Mouse (Mus musculus): ENCODE results near the gene Ppp1r27. TPM values are rescaled to one million over a fixed set of nuclear protein-coding genes. Genes with fewer than 3 reads are reported as not detected.

The Ppp1r27 gene
- polyA plus RNA-seq, 1 experiment from 2014 or later = 9.6 TPM

GRCm38 (mm10) chr11:120577211-120578023, 26.5 kb upstream of the Ppp1r27 start:
- 0 out of 2 replicates have a peak overlapping the region, but pooled peaks have one; percentile 36 for H3K9ac ChIP-seq (ENCODE audit: low read depth, low read length)
- no peak overlapping the region for H3K27ac ChIP-seq (replicated peaks; ENCODE audit: low read depth, low read length)

GRCm38 (mm10) chr11:120576365-120576981, 25.5 kb upstream of the Ppp1r27 start:
- Histone ChIP-seq H3K36me3 (ENCODE audit: control insufficient read depth, insufficient read depth, low read length) (peaks cover 34% of the 10 kb centered on the region), H3K27me3 (replicated peaks; ENCODE audit: control insufficient read depth, insufficient read depth, low read length) (no peaks in the 10 kb centered on the region), H3K4me2 (ENCODE audit: low read depth, low read length) (no peak overlapping the region), H3K9me3 (ENCODE audit: control insufficient read depth, low read length) (no peaks in the 10 kb centered on the region), H3K4me3 (ENCODE audit: low read depth, low read length) (no peak overlapping the region), H3K9ac (ENCODE audit: low read depth, low read length) (no peak overlapping the region), H3K4me1 (ENCODE audit: control insufficient read depth, insufficient read depth, low read length) (peaks cover 19% of the 10 kb centered on the region), H3K27ac (replicated peaks; ENCODE audit: low read depth, low read length) (no peak overlapping the region)
- 86% methylated on average over 3 of the region's 3 CpGs for WGBS
- DNase-seq (ENCODE audit: low spot score) (no peak), ATAC-seq (ENCODE audit: low read depth) (no peak)

More at GRCm38 (mm10) chr11:120577211-120578023, 26.5 kb upstream of the Ppp1r27 start:
- DNase-seq (ENCODE audit: low spot score) (no peak), ATAC-seq (ENCODE audit: low read depth) (no peak)
- no peaks in the 10 kb centered on the region for H3K9me3 ChIP-seq (ENCODE audit: control insufficient read depth, low read length)
- H3K4me3 ChIP-seq (ENCODE audit: low read depth, low read length) = no peak overlapping the region
- WGBS = 81% methylated on average over 7 of the region's 7 CpGs
- peaks cover 16% of the 10 kb centered on the region for H3K4me1 ChIP-seq (ENCODE audit: control insufficient read depth, insufficient read depth, low read length)
- H3K4me2 ChIP-seq (ENCODE audit: low read depth, low read length) = no peak overlapping the region
- no peaks in the 10 kb centered on the region for H3K27me3 ChIP-seq (replicated peaks; ENCODE audit: control insufficient read depth, insufficient read depth, low read length)
- peaks cover 33% of the 10 kb centered on the region for H3K36me3 ChIP-seq (ENCODE audit: control insufficient read depth, insufficient read depth, low read length)

GRCm38 (mm10) chr11:120575940-120576339, 25.0 kb upstream of the Ppp1r27 start:
- Histone ChIP-seq H3K4me1 (ENCODE audit: control insufficient read depth, insufficient read depth, low read length) (peaks cover 25% of the 10 kb centered on the region), H3K9ac (ENCODE audit: low read depth, low read length) (no peak overlapping the region), H3K9me3 (ENCODE audit: control insufficient read depth, low read length) (no peaks in the 10 kb centered on the region), H3K36me3 (ENCODE audit: control insufficient read depth, insufficient read depth, low read length) (peaks cover 40% of the 10 kb centered on the region), H3K27ac (replicated peaks; ENCODE audit: low read depth, low read length) (no peak overlapping the region), H3K4me3 (ENCODE audit: low read depth, low read length) (no peak overlapping the region), H3K27me3 (replicated peaks; ENCODE audit: control insufficient read depth, insufficient read depth, low read length) (no peaks in the 10 kb centered on the region), H3K4me2 (ENCODE audit: low read depth, low read length) (no peak overlapping the region)
- ATAC-seq (ENCODE audit: low read depth) = no peak
- DNase-seq (ENCODE audit: low spot score) = no peak

GRCm38 (mm10) chr11:120575046-120575445, 24.1 kb upstream of the Ppp1r27 start:
- 77% methylated on average over 2 of the region's 2 CpGs for WGBS
- ATAC-seq (ENCODE audit: low read depth) (no peak), DNase-seq (ENCODE audit: low spot score) (no peak)
- Histone ChIP-seq H3K27me3 (replicated peaks; ENCODE audit: control insufficient read depth, insufficient read depth, low read length) (no peaks in the 10 kb centered on the region), H3K4me3 (ENCODE audit: low read depth, low read length) (no peak overlapping the region), H3K4me1 (ENCODE audit: control insufficient read depth, insufficient read depth, low read length) (peaks cover 20% of the 10 kb centered on the region), H3K9ac (ENCODE audit: low read depth, low read length) (0 out of 2 replicates have a peak overlapping the region, but pooled peaks have one; percentile 97), H3K27ac (replicated peaks; ENCODE audit: low read depth, low read length) (no peak overlapping the region), H3K36me3 (ENCODE audit: control insufficient read depth, insufficient read depth, low read length) (peaks cover 47% of the 10 kb centered on the region), H3K4me2 (ENCODE audit: low read depth, low read length) (no peak overlapping the region), H3K9me3 (ENCODE audit: control insufficient read depth, low read length) (no peaks in the 10 kb centered on the region)

GRCm38 (mm10) chr11:120574278-120574600, 23.3 kb upstream of the Ppp1r27 start:
- peak overlapping the region; percentile 96 for H3K27ac ChIP-seq (replicated peaks; ENCODE audit: low read depth, low read length)
- peak overlapping the region; percentile 97 for H3K9ac ChIP-seq (ENCODE audit: low read depth, low read length)
- no peaks in the 10 kb centered on the region for H3K9me3 ChIP-seq (ENCODE audit: control insufficient read depth, low read length)
- peak overlapping the region; percentile 92 for H3K4me2 ChIP-seq (ENCODE audit: low read depth, low read length)
- H3K36me3 ChIP-seq (ENCODE audit: control insufficient read depth, insufficient read depth, low read length) = peaks cover 46% of the 10 kb centered on the region
- 40% methylated on average over 5 of the region's 5 CpGs for WGBS
- ATAC-seq (ENCODE audit: low read depth) = no peak
- H3K27me3 ChIP-seq (replicated peaks; ENCODE audit: control insufficient read depth, insufficient read depth, low read length) = no peaks in the 10 kb centered on the region
- H3K4me1 ChIP-seq (ENCODE audit: control insufficient read depth, insufficient read depth, low read length) = peaks cover 17% of the 10 kb centered on the region
- H3K4me3 ChIP-seq (ENCODE audit: low read depth, low read length) = peak overlapping the region; percentile 83
- no peak for DNase-seq (ENCODE audit: low spot score)

- Histone ChIP-seq H3K9me3 (ENCODE audit: control insufficient read depth, low read length) (no peaks in the 10 kb centered on the region), H3K27ac (replicated peaks; ENCODE audit: low read depth, low read length) (peak overlapping the region; percentile 96), H3K36me3 (ENCODE audit: control insufficient read depth, insufficient read depth, low read length) (peaks cover 46% of the 10 kb centered on the region), H3K9ac (ENCODE audit: low read depth, low read length) (peak overlapping the region; percentile 97), H3K4me1 (ENCODE audit: control insufficient read depth, insufficient read depth, low read length) (peaks cover 17% of the 10 kb centered on the region), H3K4me2 (ENCODE audit: low read depth, low read length) (peak overlapping the region; percentile 92), H3K4me3 (ENCODE audit: low read depth, low read length) (peak overlapping the region; percentile 83), H3K27me3 (replicated peaks; ENCODE audit: control insufficient read depth, insufficient read depth, low read length) (no peaks in the 10 kb centered on the region)
- ATAC-seq (ENCODE audit: low read depth) (no peak), DNase-seq (ENCODE audit: low spot score) (no peak)
- 1% methylated on average over 23 of the region's 23 CpGs for WGBS
Observed at GRCm38 (mm10) chr11:120573585-120574277, 22.8 kb upstream of the Ppp1r27 start.

- Histone ChIP-seq H3K4me3 (ENCODE audit: low read depth, low read length) (peak within 1 kb of the TSS; percentile 83), H3K4me2 (ENCODE audit: low read depth, low read length) (peak within 1 kb of the TSS; percentile 92), H3K36me3 (ENCODE audit: control insufficient read depth, insufficient read depth, low read length) (peaks cover 46% of the 10 kb centered on the region), H3K9me3 (ENCODE audit: control insufficient read depth, low read length) (no peaks in the 10 kb centered on the region), H3K9ac (ENCODE audit: low read depth, low read length) (peak within 1 kb of the TSS; percentile 97), H3K4me1 (ENCODE audit: control insufficient read depth, insufficient read depth, low read length) (peaks cover 17% of the 10 kb centered on the region), H3K27ac (replicated peaks; ENCODE audit: low read depth, low read length) (peak within 1 kb of the TSS; percentile 96), H3K27me3 (replicated peaks; ENCODE audit: control insufficient read depth, insufficient read depth, low read length) (no peaks in the 10 kb centered on the region)
- WGBS = 0% methylated on average over 55 of the region's 94 CpGs
- DNase-seq (ENCODE audit: low spot score) (peak; percentile 100), ATAC-seq (ENCODE audit: low read depth) (peak; percentile 96)
Observed at GRCm38 (mm10) chr11:120572752-120573584, 22.0 kb upstream of the Ppp1r27 start, which contains the start of gene P4hb. TSS of gene P4hb (minus strand) at chr11:120573253.

- Histone ChIP-seq H3K9me3 (ENCODE audit: control insufficient read depth, low read length) (no peaks in the 10 kb centered on the region), H3K36me3 (ENCODE audit: control insufficient read depth, insufficient read depth, low read length) (peaks cover 46% of the 10 kb centered on the region), H3K4me3 (ENCODE audit: low read depth, low read length) (peak overlapping the region; percentile 83), H3K9ac (ENCODE audit: low read depth, low read length) (peak overlapping the region; percentile 97), H3K27ac (replicated peaks; ENCODE audit: low read depth, low read length) (peak overlapping the region; percentile 80), H3K4me2 (ENCODE audit: low read depth, low read length) (peak overlapping the region; percentile 92), H3K4me1 (ENCODE audit: control insufficient read depth, insufficient read depth, low read length) (peaks cover 17% of the 10 kb centered on the region), H3K27me3 (replicated peaks; ENCODE audit: control insufficient read depth, insufficient read depth, low read length) (no peaks in the 10 kb centered on the region)
- peak; percentile 13 for ATAC-seq (ENCODE audit: low read depth)
- no peak for DNase-seq (ENCODE audit: low spot score)
- WGBS = 2% methylated on average over 10 of the region's 24 CpGs
Observed at GRCm38 (mm10) chr11:120572417-120572751, 21.5 kb upstream of the Ppp1r27 start.

Measured in embryonic facial prominence, embryonic 14.5 days (tissue).